Mouse (Mus musculus) neural tube, embryonic 14.5 days (tissue): Measurements from ENCODE around the gene Gpr152. TPM values are rescaled to one million over a fixed set of nuclear protein-coding genes. Genes with fewer than 3 reads are reported as not detected.

Source experiments
- ATAC-seq: fragments of 200-750 bp; cut with Nextera tagmentation; 2 replicates; pipeline ENCODE4 v1.8.0; 2017; ENCODE audit warnings: low read depth, mild to moderate bottlenecking, moderate TSS enrichment, moderate library complexity
- H3K27ac ChIP-seq: fragments of 300-500 bp; sonication (generic); 2 replicates; pipeline ENCODE4 v1.5.1; 2014; ENCODE audit warnings: low read depth, mild to moderate bottlenecking, control low read depth, low read length, moderate library complexity, mixed read lengths
- H3K27me3 ChIP-seq: fragments of 300-500 bp; sonication (generic); 2 replicates; pipeline ENCODE4 v1.6.1; 2014; ENCODE audit warnings: low read length; ENCODE audit not compliant: control insufficient read depth, insufficient read depth
- H3K36me3 ChIP-seq: fragments of 300-500 bp; sonication (generic); 2 replicates; pipeline ENCODE4 v1.6.1; 2014; ENCODE audit warnings: low read length, mixed read lengths; ENCODE audit not compliant: control insufficient read depth, insufficient read depth
- H3K4me1 ChIP-seq: fragments of 300-500 bp; sonication (generic); 2 replicates; pipeline ENCODE4 v1.6.1; 2014; ENCODE audit warnings: low read length; ENCODE audit not compliant: control insufficient read depth, insufficient read depth
- H3K4me2 ChIP-seq: fragments of 300-500 bp; sonication (generic); 2 replicates; pipeline ENCODE4 v1.6.1; 2014; ENCODE audit warnings: mild to moderate bottlenecking, low read depth, low read length, control low read depth
- H3K4me3 ChIP-seq: fragments of 300-500 bp; sonication (generic); 2 replicates; pipeline ENCODE4 v1.5.1; 2014; ENCODE audit warnings: low read depth, low read length, control low read depth, mixed read lengths
- H3K9ac ChIP-seq: fragments of 300-500 bp; sonication (generic); replicated peaks from 2 replicates; pipeline ENCODE4 v1.6.1; 2014; ENCODE audit warnings: low read depth, mild to moderate bottlenecking, control low read depth, low read length, mixed read lengths
- H3K9me3 ChIP-seq: fragments of 300-500 bp; sonication (generic); 2 replicates; pipeline ENCODE4 v1.6.1; 2016; ENCODE audit warnings: low read length; ENCODE audit not compliant: control insufficient read depth
- WGBS: fragments of 180-500 bp; shearing (Covaris S2); extraction: QIAGEN DNeasy Blood & Tissue Kit; methylation state at CpG from one replicate; pipeline ENCODE4 v1.1.7; 2014; 5-methylcytosine and 5-hydroxymethylcytosine counted together
- polyA plus RNA-seq: library from polyadenylated mRNA; unstranded; fragments of >200 nt; fragmentation: Nextera tagmentation; extraction: Ambion mirVana; gene quantifications from 2 replicates; pipeline ENCODE4 v1.2.1, GENCODE M21; 2014

Gpr152 gene
- polyA plus RNA-seq, 1 experiment from 2014 or later, result not detected

DNA sequence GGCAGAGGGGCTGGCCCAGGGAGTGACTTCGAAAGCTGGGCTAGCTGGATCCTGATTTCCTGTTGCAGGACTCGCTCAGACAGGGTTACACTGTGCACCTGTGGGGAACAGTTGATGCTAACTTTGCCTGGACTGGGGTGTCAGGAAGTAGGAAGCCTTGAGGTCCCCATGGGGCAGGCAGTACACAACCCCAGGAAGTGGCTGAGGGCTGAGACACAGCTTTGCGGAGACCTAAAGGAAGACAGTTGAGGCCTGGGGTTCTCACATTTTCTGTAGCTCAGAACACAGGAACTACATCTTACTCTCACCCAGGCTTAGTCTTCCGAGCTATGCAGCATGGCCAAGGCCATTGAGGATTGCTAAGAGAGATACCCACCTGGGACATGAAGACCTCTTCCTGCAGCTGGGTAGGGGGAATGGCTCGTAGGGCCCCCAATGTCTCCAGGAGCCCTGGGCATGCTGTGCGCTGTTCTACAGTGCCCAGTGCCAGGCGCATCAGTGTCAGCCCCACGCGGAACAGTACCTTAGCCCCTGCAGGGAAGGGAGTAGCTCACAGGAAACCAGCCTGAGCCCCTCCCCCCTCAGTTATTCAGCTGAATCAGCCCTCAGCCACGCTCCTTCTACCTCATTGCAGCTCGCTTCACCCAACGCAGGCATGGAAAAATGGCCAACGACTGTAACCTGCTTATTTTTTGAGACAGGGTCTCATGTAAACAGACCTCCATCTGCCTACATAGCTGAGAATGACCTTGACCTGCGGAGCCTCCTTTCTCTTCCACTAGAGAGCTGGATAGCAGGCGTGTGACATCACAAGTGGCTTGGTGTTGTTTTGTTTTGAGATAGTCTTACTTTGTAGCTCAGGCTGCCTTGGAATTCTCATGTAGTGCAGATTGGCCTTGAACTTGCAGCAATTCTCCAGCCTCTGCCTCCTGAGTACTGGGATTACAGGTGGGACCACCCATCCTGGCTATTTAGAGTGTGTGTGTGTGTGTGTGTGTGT is 45.7 kb downstream of the Gpr152 start:
- no peaks in the 10 kb centered on the region for H3K36me3 ChIP-seq
- no peak overlapping the region for H3K4me2 ChIP-seq
- WGBS, result 56% methylated on average over 15 of the region's 15 CpGs
- no peaks in the 10 kb centered on the region for H3K4me1 ChIP-seq
- H3K27me3 ChIP-seq, result no peaks in the 10 kb centered on the region
- no peak overlapping the region for H3K27ac ChIP-seq
- no peak for ATAC-seq
- H3K4me3 ChIP-seq, result no peak overlapping the region
- no peak overlapping the region for H3K9ac ChIP-seq
- H3K9me3 ChIP-seq, result no peaks in the 10 kb centered on the region

DNA sequence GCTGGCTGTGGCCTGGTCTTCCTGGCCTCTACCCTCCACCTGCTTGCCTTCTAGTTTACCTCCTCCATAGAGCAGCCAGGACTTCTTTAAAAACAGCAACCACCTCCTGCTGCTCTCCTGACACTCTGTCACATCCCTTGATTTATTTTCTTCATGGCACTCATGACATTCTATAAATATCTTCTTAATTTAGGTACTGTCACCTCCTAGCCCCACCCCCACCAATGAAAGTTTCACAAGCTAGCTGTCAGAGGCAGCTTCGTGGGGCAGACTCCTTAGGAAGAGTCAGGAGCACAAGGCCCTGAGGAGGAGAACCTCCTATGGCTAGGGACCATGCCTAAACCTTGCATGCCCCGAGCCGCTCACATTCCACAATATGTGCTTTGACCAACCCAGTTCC is 47.7 kb downstream of the Gpr152 start:
- no peak overlapping the region for H3K4me3 ChIP-seq
- no peaks in the 10 kb centered on the region for H3K27me3 ChIP-seq
- H3K4me2 ChIP-seq, result no peak overlapping the region
- no peak overlapping the region for H3K27ac ChIP-seq
- no peaks in the 10 kb centered on the region for H3K9me3 ChIP-seq
- no peak overlapping the region for H3K9ac ChIP-seq
- H3K36me3 ChIP-seq, result no peaks in the 10 kb centered on the region
- no peaks in the 10 kb centered on the region for H3K4me1 ChIP-seq
- WGBS, result 80% methylated on average over 3 of the region's 3 CpGs
- no peak for ATAC-seq

DNA sequence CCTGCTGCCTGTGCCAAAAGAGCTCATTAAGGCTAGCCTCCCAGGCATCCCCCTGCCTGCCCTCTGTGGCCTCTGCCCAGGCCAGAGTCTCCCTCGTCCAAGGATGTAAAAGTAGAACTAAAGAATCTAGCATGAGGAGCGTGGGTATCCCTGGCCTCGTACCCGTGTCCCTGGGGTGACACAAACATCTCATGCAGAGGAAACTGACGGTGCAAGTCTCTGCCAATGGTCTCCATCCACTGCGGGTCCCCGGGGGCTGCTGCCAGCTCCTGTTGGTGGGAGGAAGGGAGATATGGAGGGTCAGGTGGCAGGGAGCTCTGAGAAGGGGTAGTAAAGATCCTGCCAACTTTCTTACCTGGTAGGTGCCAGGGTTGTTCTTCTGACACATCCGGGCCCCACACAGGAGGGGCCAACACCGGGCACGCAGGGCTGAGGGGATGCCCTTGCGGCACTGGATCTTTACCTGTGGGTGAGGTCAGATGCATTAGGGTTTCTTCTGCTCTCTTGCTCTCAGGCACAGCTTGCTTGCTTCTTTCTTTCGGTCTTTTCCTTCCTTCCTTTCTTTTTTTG is 49.5 kb downstream of the Gpr152 start:
- no peak overlapping the region for H3K9ac ChIP-seq
- peaks cover 7% of the 10 kb centered on the region for H3K36me3 ChIP-seq
- 83% methylated on average over 12 of the region's 12 CpGs for WGBS
- no peaks in the 10 kb centered on the region for H3K27me3 ChIP-seq
- H3K4me2 ChIP-seq, result no peak overlapping the region
- no peak for ATAC-seq
- no peak overlapping the region for H3K4me3 ChIP-seq
- H3K4me1 ChIP-seq, result peaks cover 10% of the 10 kb centered on the region
- H3K27ac ChIP-seq, result no peak overlapping the region
- no peaks in the 10 kb centered on the region for H3K9me3 ChIP-seq

DNA sequence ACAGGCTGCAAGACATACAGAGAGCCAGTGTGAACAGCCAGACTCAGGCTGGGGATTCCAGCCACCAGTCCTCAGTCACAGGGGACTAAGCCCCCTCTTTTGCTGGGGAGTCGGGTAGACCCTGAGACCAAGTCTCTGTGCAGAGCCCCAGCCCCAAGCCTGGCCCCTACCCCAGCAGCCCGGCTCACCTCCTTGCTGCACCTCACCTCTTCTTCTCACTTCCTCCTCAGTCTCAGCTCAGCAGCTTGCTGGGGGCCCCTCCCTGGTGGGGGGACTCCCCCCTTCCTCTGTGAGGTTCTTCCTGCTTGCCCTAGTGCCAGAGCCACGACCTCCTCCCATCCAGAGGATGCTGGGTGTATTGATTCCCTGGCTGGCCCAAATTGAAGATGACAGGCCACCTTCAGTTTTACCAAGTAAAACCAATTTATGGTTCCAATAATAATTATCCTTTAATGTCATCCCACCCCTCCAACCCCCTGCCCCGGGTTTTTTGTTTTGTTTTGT is 51.3 kb downstream of the Gpr152 start, which contains the start of gene Tbc1d10c:
Tbc1d10c (minus strand) TSS at position 454 of the 504 bp plus-strand sequence.
- Histone ChIP-seq H3K4me3 (peak within 1 kb of the TSS; percentile 80), H3K27ac (peak within 1 kb of the TSS; percentile 91), H3K9ac (peak within 1 kb of the TSS; percentile 98), H3K9me3 (no peaks in the 10 kb centered on the region), H3K27me3 (no peaks in the 10 kb centered on the region), H3K4me1 (peaks cover 10% of the 10 kb centered on the region), H3K4me2 (peak within 1 kb of the TSS; percentile 97), H3K36me3 (peaks cover 24% of the 10 kb centered on the region)
- ATAC-seq, result no peak
- 54% methylated on average over 3 of the region's 4 CpGs for WGBS

DNA sequence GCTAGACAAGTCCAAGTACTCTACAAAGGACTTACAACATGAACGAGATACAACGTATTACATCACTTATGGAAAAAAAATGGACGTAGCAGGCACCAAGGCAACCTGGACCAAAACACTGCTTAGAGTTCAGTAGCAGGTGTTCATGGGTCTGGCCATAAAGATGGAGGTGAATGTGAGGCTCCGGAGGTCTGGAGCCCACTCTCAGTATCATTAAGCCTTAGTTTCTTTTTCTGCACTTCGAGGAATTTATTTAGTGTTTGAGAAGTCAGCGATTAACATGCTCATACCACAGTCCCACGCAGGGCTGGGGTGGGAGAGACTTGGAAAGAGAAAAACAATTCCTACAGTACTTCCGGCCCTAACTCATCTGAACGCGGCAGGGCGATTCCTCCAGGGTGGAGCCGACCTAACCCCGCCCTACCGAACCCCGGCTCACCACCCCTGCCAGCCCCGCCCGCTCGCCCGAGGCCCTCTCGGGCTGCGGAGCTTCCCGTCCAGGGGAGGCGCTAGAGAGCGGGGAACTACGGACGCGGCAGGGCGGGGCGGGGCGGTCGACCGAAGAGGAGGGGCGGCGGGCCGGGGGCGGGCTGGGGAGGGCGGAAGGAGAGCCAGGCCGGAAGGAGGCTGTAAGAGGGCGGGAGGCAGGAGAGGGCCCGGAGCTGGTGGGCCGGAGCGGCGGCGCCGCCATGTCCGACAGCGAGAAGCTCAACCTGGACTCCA is 52.1 kb downstream of the Gpr152 start, which contains the start of gene Ppp1ca:
Ppp1ca (plus strand) TSS at position 538 of the 723 bp plus-strand sequence.
- peak within 1 kb of the TSS; percentile 97 for H3K4me2 ChIP-seq
- WGBS, result 7% methylated on average over 34 of the region's 47 CpGs
- H3K9me3 ChIP-seq, result no peaks in the 10 kb centered on the region
- H3K9ac ChIP-seq, result peak within 1 kb of the TSS; percentile 98
- peak within 1 kb of the TSS; percentile 91 for H3K27ac ChIP-seq
- H3K27me3 ChIP-seq, result no peaks in the 10 kb centered on the region
- peak within 1 kb of the TSS; percentile 80 for H3K4me3 ChIP-seq
- peaks cover 26% of the 10 kb centered on the region for H3K36me3 ChIP-seq
- H3K4me1 ChIP-seq, result peaks cover 10% of the 10 kb centered on the region
- ATAC-seq, result peak; percentile 91

DNA sequence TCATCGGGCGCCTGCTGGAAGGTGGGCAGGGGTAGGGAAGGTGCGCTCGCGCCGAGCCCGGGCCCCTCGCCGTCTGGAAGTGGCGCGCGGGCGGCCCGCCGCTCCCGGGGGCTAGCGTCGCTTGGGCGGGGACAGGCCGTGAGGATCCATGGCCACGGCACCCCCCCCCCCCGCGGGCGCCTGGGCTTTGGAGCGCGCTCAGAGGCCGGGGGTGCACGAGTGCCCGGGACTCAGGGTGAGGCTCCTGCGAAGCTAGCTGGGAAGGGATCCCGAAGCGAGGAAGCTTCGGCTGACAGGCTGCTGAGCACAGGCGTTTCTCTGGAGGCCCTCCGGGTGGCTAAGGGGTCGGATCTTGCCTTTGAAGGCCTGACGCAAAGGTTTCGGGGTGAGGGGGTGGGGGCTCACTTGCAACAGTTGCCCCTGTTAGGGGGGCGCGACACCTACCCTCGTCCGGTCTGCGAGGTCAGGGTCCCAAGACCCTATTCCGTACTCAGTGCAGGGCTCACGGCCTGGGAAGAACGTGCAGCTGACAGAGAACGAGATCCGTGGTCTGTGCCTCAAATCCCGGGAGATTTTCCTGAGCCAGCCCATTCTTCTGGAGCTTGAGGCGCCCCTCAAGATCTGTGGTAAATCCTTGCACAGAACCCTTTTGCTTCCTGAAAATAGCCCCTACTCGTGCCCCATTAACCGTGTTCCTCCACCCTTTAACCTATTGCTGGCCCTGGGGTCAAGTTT is 52.8 kb downstream of the Gpr152 start:
- Histone ChIP-seq H3K4me2 (peak overlapping the region; percentile 97), H3K27me3 (no peaks in the 10 kb centered on the region), H3K9me3 (no peaks in the 10 kb centered on the region), H3K4me1 (peaks cover 10% of the 10 kb centered on the region), H3K4me3 (peak overlapping the region; percentile 80), H3K36me3 (peaks cover 26% of the 10 kb centered on the region), H3K27ac (peak overlapping the region; percentile 91), H3K9ac (peak overlapping the region; percentile 98)
- WGBS, result under 1% methylated on average over 51 of the region's 52 CpGs
- peak; percentile 52 for ATAC-seq

DNA sequence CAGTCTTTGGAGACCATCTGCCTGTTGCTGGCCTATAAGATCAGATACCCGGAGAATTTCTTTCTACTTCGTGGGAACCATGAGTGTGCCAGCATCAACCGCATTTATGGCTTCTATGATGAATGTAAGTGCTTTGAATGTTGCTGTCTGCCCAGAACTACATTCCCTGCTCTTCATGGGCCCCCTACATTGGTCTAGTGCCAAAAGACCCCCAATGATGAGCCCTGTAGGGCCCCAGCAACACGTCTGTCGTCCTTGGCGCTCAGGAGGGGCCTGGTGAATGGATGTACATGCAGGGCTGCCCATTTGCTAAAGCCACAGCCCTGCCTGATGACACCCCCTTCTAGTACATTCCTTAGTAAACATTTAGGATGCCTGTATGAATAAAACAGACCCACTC is 53.5 kb downstream of the Gpr152 start:
- no peak for ATAC-seq
- Histone ChIP-seq H3K9ac (peak overlapping the region; percentile 98), H3K27me3 (no peaks in the 10 kb centered on the region), H3K9me3 (no peaks in the 10 kb centered on the region), H3K27ac (no peak overlapping the region), H3K4me2 (peak overlapping the region; percentile 97), H3K36me3 (peaks cover 26% of the 10 kb centered on the region), H3K4me3 (peak overlapping the region; percentile 80), H3K4me1 (peaks cover 10% of the 10 kb centered on the region)
- WGBS, result 68% methylated on average over 6 of the region's 6 CpGs

DNA sequence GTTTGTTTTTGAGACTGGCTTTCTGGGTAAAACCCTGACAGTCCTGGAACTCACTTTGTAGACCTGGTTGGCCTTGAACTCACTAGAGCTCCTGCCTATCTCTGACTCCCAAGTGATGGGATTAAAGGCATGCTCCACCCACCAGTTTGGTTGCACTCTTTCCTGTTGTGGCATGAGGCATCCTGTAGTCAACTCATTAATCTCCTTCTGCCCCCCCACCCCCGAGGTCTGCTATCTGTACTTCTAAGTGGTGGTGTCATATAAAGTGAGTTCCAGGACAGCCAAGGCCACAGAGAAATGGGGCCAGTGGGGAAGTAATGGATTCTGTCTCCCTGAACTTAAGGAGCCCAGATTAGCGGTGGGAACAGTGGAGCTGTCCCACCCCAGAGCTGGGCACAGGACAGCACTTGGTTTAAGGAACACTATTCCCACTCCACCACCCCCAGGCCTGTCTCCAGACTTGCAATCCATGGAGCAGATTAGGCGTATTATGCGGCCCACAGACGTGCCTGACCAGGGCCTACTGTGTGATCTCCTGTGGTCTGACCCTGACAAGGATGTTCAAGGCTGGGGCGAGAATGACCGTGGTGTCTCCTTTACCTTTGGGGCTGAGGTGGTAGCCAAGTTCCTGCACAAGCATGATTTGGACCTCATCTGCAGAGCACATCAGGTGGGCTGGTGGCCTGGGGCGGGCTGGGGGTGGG is 54.6 kb downstream of the Gpr152 start:
- Histone ChIP-seq H3K4me1 (peaks cover 10% of the 10 kb centered on the region), H3K27me3 (no peaks in the 10 kb centered on the region), H3K4me2 (no peak overlapping the region), H3K27ac (no peak overlapping the region), H3K9ac (no peak overlapping the region), H3K4me3 (no peak overlapping the region), H3K36me3 (peaks cover 26% of the 10 kb centered on the region), H3K9me3 (no peaks in the 10 kb centered on the region)
- WGBS, result 86% methylated on average over 8 of the region's 8 CpGs
- ATAC-seq, result no peak
